Mouse (Mus musculus) heart, postnatal 4 days (tissue): ENCODE measurements around the gene Baiap2l1. TPM values are rescaled to one million over a fixed set of nuclear protein-coding genes. Genes with fewer than 3 reads are reported as not detected.

Source experiments
- DNase-seq: peaks from one replicate; pipeline ENCODE4 v3.0.0; 2021
- total RNA-seq, 2 experiments: library from RNA; stranded (reverse); gene quantifications; 2 replicates each; pipeline ENCODE4 v1.2.3; 2021

Gene Baiap2l1
- total RNA-seq, 2 experiments from 2014 or later, result 13.6 to 15.5 TPM

- DNase-seq, result no peak
Measured at GRCm38 (mm10) chr5:144256541-144256870, 101.4 kb downstream of the Baiap2l1 start.

DNA sequence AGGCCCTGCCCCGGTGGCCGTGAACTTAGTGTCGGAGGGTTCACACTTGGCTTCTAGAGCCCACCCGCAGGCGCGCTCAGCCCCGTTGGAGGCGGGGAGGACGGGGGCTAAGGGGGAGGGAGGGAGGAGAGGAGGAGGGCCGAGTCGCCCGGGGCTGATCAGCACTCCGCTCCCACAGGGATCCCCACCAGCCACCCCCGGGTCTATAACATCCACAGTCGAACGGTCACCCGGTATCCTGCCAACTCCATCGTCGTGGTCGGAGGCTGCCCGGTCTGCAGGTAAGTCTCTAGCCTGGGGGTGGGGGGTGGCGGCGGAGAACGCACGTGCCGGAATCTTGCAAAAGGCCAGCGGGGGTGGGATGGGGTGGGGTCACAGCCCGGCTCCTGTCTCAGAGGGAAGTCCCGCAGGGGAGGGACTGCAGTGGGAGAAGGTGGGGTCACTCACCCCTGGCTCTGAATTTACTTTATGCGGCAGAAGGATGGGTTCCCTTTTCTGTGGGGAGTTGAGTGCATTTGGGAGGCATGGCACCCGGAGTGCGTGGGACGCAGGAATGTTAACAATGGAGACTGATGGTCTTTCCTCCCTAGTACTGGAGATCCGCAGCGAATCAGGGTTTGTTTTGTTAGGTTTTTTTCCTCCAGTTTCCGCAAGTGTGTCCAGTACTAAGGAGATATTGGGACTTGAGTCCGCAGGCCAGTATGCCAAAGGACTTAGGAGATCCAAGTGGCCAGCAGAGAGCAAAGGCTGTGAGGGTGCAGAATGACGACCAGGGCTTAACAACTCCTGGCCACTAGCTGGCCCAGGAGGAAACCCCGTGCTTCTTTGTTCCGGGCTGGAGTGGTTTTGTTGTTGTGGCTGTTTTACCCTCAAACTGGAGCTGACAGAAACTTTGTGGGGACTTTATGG is 102.0 kb downstream of the Baiap2l1 start:
- DNase-seq, result peak; percentile 70

- DNase-seq, result peak; percentile 87
Measured at GRCm38 (mm10) chr5:144254811-144255631, 102.9 kb downstream of the Baiap2l1 start.

DNA sequence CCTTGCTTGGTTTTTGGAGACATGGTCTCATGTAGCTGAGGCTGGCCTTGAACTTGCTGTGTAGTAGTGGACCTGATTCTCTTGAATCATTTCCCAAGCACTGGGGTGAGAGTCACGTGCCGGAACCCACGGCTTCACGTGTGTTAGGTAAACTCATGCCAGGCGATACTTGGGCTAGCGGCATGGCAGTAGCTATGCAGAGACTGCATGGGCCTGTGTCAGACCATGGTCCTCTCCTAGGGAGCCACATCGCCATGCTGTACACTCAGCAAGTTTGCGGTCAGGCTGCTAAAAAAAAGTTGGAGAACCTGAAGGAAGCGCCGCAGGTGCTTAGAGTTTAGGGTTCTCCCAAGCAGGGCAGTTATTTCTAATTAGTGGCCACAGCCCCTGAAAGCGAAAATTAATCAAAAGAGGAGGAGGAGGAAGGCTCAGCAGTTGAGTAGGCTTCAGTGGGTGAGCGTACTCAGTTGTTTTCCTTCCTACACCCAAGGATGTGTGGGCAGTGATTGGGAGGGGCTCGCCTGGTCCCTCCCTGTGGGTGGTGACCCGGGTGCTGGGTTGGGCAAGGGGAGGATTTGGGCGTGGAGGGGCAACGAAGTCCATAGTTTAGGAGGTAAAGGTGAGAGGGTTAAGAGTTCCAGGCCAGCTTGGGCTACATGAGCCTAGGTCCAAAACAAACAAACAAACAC is 103.6 kb downstream of the Baiap2l1 start:
- DNase-seq, result peak; percentile 62

- DNase-seq, result no peak
Measured at GRCm38 (mm10) chr5:144253212-144253611, 104.7 kb downstream of the Baiap2l1 start.

DNA sequence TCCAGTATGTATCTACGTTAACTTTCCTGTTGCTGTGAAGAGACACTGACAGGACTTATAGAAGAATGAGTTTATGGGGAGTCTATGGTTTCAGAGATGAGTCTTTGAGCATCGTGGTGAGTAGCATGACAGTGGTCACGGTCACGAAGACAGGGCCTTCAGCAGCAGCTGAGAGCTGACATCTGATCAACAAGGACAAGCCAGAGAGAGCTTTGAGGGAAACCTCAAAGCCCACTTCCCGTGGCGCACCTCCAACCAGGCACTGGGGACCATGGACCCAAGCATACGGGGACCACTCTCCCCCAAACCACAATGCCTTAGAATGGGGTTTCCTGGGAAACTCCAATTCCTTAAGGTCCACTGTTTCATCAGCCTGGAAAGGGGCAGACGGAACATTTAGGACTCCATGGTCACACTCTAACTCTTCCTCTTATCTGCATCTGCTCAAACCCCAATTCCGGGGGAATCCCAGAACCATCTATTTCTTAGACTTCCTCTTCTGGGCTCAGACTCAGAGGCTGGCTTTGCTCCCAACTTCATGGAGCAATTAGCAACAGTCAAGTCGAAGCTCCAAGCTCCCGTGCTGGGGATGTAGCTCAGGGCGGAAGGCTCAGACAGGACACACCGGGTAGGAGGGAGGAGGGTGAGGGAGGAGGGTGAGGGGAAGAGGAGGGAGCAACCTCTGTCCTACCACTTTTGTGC is 105.9 kb downstream of the Baiap2l1 start:
- DNase-seq, result no peak

DNA sequence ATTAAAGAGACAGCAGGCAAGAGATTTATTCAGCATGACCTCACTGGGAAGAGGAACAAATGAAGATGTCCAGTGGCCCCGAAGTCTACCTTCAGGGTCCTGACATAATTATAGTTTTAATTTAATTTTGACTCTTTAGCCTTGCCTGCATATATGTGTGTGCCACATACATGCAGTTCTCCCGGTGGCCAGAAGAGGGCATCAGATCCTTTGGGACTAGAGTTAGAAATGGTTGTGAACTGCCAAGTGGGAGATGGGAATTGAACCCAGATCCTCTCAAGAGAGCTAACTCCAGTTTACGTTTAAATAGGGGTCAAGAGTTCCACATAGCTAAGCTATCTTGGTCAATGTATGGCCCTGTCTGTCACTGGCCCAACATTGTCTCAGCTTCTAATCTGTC is 108.0 kb downstream of the Baiap2l1 start:
- DNase-seq, result no peak

GRCm38 (mm10) chr5:144247906-144248585 is 109.9 kb downstream of the Baiap2l1 start:
- no peak for DNase-seq

GRCm38 (mm10) chr5:144247307-144247706 is 110.6 kb downstream of the Baiap2l1 start:
- no peak for DNase-seq

DNA sequence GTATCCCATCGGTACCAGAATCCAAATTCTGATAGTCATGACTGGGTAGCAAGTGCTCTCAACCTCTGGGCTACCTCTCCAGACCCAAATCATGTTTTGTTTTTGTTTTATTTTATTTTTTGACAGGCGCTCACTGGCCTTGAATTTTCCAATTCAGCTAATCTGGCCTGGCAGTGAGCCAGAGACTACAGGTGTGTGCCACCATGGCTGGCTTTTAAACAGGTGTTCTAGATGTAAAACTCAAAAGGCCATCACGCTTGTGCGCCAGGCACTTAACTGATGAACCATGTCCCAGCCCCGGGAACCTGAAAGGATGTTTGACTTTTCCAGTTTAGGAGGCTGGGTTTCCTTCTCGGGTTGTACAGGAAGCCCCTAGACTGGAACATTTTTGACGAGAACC is 111.2 kb downstream of the Baiap2l1 start:
- DNase-seq, result no peak

GRCm38 (mm10) chr5:144245592-144245991 is 112.3 kb downstream of the Baiap2l1 start:
- DNase-seq, result no peak

DNA sequence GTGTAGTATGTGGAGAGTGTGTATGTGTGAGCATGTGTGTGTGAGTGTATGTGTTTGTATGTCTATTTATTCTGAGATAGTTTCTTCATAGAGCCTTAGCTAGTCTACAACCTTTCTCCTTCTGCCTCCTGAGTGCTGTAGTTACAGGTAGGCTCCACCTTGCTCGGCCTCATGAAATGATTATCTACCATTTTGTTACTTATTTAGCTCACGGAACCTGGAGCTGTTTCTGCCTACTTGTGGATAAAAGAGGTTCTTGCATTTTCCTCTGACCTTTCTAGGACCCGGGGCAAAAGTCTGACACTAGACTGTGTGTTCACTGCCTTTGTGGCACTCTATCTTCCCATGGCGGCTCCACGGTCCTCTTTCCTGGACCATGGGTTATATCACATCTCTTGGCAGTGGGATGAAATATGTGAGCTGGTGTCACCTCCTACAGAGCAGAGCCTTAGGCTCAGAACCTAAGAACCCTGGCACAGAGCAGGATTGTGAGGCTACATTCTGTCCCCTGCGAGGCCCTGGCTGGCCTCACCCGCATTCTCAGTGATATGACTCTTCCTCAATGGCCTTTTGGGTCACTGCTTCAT is 113.9 kb downstream of the Baiap2l1 start, which contains the start of gene Bri3:
TSS of gene Bri3 (plus strand) at position 537 of the 587 bp plus-strand sequence.
- no peak for DNase-seq

- DNase-seq, result no peak
Measured at GRCm38 (mm10) chr5:144238969-144239368, 118.9 kb downstream of the Baiap2l1 start.

DNA sequence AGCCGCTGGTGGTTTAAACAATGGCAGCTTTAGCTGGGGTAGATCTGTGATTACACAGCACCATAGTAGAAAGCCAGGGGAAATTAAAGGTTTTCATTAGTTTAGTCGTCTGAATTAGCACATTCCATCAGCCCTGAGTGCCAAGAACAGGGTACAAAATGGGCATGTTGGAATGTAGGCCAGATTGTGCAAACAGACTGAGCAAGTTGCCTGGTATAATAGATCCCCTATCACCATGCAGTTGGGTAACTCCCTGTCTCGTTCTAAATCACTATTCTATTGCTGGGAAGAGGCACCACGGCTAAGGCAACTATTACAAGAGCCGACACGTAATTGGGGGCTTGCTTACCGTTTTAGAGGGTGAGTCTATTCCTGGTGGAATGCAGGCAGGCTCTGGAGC is 123.2 kb downstream of the Baiap2l1 start:
- no peak for DNase-seq

GRCm38 (mm10) chr5:144234222-144234621 is 123.7 kb downstream of the Baiap2l1 start:
- DNase-seq, result no peak

DNA sequence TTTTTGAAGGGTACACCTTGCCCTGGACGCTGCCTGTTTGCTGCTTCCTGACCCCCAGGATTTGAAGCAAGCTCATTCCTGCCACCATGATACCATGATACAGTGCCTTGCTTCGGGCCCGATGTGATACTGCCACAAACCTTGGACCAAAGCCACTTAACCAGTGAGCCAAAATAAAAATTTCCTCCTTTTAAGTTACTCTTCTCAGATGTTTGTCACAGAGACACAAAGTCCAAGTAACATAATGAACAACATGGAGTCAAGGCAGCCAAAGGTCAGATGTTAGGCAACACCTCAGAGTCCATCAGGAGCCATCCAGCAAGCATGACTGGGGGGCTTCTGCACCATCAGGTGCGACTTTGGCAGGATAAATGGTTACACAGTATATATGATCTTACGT is 125.4 kb downstream of the Baiap2l1 start:
- no peak for DNase-seq

DNA sequence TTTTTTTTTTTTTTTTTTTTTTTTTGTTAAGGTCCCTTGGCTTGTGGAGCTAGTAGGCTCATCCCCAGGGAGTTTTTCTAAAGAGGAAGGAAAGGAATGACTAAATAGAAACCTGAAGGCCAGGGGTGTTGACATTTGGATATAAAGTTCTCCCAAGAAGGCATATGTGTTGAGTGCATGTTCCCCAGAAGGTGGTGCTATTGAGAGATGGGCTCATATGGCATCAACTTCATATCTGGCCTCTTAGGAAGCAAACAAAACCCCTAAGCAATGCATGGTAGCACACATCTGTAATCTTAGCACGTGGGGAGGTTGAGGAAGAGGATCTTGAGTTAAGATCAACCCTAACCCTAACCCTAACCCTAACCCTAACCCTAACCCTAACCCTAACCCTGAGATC is 126.5 kb downstream of the Baiap2l1 start:
- no peak for DNase-seq

GRCm38 (mm10) chr5:144230216-144230615 is 127.7 kb downstream of the Baiap2l1 start:
- DNase-seq, result no peak

GRCm38 (mm10) chr5:144226220-144226619 is 131.7 kb downstream of the Baiap2l1 start:
- DNase-seq, result no peak

DNA sequence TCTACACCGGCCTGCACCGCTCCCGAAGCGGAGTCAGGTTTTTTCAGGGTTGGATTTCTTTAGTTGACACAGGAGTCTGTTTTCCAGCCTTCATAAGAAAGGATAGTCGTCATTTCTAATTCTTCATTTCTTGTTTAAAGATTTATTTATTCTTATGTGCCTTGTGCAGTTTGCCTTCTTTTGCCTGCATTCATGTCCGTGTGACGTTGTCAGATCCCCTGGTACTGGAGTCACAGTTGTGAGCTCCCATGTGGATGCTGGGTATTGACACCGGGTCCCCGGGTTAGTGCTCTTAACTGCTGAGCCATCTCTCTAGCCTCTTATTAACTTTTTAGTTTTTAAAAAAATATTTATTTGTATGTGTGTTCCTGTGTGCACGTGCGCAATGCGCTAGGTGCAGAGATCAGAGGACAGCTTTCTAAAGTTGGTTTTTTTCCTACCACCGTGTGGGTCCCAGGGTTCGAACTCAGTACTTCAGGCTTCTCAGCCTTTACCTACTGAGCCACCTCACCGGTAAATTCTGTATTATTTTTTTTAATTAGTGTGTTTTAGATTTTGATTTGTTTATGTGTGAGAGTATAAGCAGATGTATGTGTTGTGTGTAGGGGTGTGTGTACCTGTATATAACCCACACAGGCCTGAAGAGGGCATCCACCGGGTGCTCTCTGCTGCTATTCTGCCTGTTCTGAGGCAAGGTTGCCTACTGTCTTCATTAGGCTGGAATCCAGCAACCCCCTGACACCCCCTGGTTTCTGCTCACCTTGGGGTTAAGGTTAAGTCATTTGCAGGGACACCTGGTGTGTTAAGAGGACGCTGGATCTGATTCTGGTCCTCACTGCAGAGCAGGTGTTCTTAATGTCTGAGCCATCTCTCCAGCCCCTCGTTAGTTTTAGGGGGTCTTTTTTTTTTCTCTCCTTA is 133.8 kb downstream of the Baiap2l1 start:
- DNase-seq, result no peak
